Mouse (Mus musculus) kidney, embryonic 14.5 days (tissue): ENCODE measurements around the gene Slc39a5. TPM values are rescaled to one million over a fixed set of nuclear protein-coding genes. Genes with fewer than 3 reads are reported as not detected.
A peak's percentile ranks its signal among the peaks of the same experiment; 100 is the strongest.

Experiments used
- ATAC-seq: fragments of 200-750 bp; cut with Nextera tagmentation; 2 replicates; pipeline ENCODE4 v1.8.0; 2017; ENCODE audit warnings: moderate number of reproducible peaks, mild to moderate bottlenecking, moderate TSS enrichment, moderate library complexity; ENCODE audit not compliant: low FRiP score, low TSS enrichment
- H3K27ac ChIP-seq: fragments of 300-500 bp; sonication (generic); 2 replicates; pipeline ENCODE4 v1.5.1; 2014; ENCODE audit warnings: low read depth, mild to moderate bottlenecking, low read length, moderate library complexity, mixed read lengths
- H3K27me3 ChIP-seq: fragments of 300-500 bp; sonication (generic); 2 replicates; pipeline ENCODE4 v1.6.1; 2014; ENCODE audit warnings: mild to moderate bottlenecking, low read length; ENCODE audit not compliant: control insufficient read depth, insufficient read depth
- H3K36me3 ChIP-seq: fragments of 300-500 bp; sonication (generic); 2 replicates; pipeline ENCODE4 v1.6.1; 2014; ENCODE audit warnings: low read length, mixed read lengths; ENCODE audit not compliant: control insufficient read depth, insufficient read depth
- H3K4me1 ChIP-seq: fragments of 300-500 bp; sonication (generic); 2 replicates; pipeline ENCODE4 v1.6.1; 2014; ENCODE audit warnings: low read length, mixed read lengths; ENCODE audit not compliant: control insufficient read depth, insufficient read depth
- H3K4me2 ChIP-seq: fragments of 300-500 bp; sonication (generic); replicated peaks from 2 replicates; pipeline ENCODE4 v1.6.1; 2014; ENCODE audit warnings: low read depth, mild to moderate bottlenecking, low read length
- H3K4me3 ChIP-seq: fragments of 300-500 bp; sonication (generic); 2 replicates; pipeline ENCODE4 v1.5.1; 2014; ENCODE audit warnings: mild to moderate bottlenecking, low read length
- H3K9ac ChIP-seq: fragments of 300-500 bp; sonication (generic); 2 replicates; pipeline ENCODE4 v1.6.1; 2014; ENCODE audit warnings: low read depth, mild to moderate bottlenecking, low read length, moderate library complexity
- H3K9me3 ChIP-seq: fragments of 300-500 bp; sonication (generic); 2 replicates; pipeline ENCODE4 v1.6.1; 2016; ENCODE audit warnings: low read length; ENCODE audit not compliant: control insufficient read depth
- WGBS: fragments of 180-500 bp; shearing (Covaris S2); extraction: QIAGEN DNeasy Blood & Tissue Kit; methylation state at CpG from one replicate; pipeline ENCODE4 v1.1.7; 2014; 5-methylcytosine and 5-hydroxymethylcytosine counted together
- polyA plus RNA-seq: library from polyadenylated mRNA; unstranded; fragments of >200 nt; fragmentation: Nextera tagmentation; extraction: Ambion mirVana; gene quantifications from 2 replicates; pipeline ENCODE4 v1.2.1, GENCODE M21; 2014

The Slc39a5 gene
- polyA plus RNA-seq, 1 experiment from 2014 or later = 22.6 TPM

DNA sequence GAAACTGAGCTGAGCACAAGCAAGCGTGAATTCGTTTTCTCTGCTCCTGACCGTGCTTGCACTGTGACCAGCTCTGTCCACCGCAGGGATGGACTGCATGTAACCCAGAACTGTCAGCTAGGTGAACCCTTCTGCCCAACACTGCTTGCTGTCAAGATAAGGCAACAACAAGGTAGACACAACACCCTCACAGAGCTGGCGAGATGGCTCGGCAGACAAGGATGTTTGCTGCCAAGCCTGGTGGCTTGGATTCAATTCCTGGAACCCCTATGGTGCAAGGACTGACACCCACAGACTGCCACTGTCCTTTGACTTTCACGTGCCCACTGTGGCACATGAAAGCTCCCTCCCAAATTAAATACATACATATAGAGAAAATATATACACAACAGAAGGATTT lies 2.9 kb upstream of the Slc39a5 start:
- no peaks in the 10 kb centered on the region for H3K27me3 ChIP-seq
- no peak for ATAC-seq

GRCm38 (mm10) chr10:128401638-128402037 lies 609 bp upstream of the Slc39a5 start:
- Histone ChIP-seq H3K9ac (no peak overlapping the region), H3K27me3 (no peaks in the 10 kb centered on the region), H3K4me2 (no peak overlapping the region), H3K4me1 (no peaks in the 10 kb centered on the region), H3K4me3 (no peak overlapping the region), H3K36me3 (peaks cover 5% of the 10 kb centered on the region; the same call in 1 of the 2 replicates), H3K27ac (0 out of 2 replicates have a peak overlapping the region, but pooled peaks have one; percentile 7), H3K9me3 (no peaks in the 10 kb centered on the region)
- WGBS = 82% methylated on average over 9 of the region's 9 CpGs
- no peak for ATAC-seq

More for the DNA sequence above, 2.9 kb upstream of the Slc39a5 start:
- Histone ChIP-seq H3K4me2 (no peak overlapping the region), H3K36me3 (peaks cover 12% of the 10 kb centered on the region; the same call in 1 of the 2 replicates), H3K27ac (no peak overlapping the region), H3K4me1 (peaks cover 7% of the 10 kb centered on the region; the same call in 1 of the 2 replicates), H3K9me3 (no peaks in the 10 kb centered on the region), H3K4me3 (no peak overlapping the region), H3K9ac (no peak overlapping the region)
- WGBS = 87% methylated on average over 7 of the region's 7 CpGs

DNA sequence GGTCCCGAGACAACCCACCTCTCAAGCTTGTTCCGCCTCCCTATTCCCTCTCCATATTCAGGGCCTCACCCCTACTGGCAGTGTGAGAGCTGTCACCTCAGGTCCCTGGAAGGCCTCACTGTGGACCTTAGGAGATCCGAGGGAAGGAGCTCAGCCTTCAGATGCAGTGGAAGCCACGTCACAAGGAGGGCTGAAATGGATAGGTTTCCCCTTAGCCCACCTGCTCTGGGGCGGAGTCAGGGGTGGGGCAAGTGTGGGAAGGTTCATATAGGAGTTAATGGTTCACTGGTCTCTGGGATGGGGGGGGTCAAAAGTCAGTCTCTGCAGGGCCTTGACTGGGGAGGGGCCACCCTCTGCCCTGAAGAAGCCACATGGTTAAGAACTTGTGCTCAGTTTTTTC lies 691 bp downstream of the Slc39a5 start:
- 21% methylated on average over 5 of the region's 5 CpGs for WGBS
- peak overlapping the region; percentile 23; the same call in 1 of the 2 replicates for H3K4me2 ChIP-seq
- no peaks in the 10 kb centered on the region for H3K9me3 ChIP-seq
- no peaks in the 10 kb centered on the region for H3K4me1 ChIP-seq
- no peak overlapping the region for H3K27ac ChIP-seq
- H3K36me3 ChIP-seq = peaks cover 9% of the 10 kb centered on the region; the same call in 1 of the 2 replicates
- peak; percentile 53 for ATAC-seq
- H3K4me3 ChIP-seq = no peak overlapping the region
- no peaks in the 10 kb centered on the region for H3K27me3 ChIP-seq
- 0 out of 2 replicates have a peak overlapping the region, but pooled peaks have one; percentile 2 for H3K9ac ChIP-seq

GRCm38 (mm10) chr10:128397466-128397865 lies 3.6 kb downstream of the Slc39a5 start:
- H3K4me2 ChIP-seq = no peak overlapping the region
- 63% methylated on average over 7 of the region's 7 CpGs for WGBS
- peaks cover 34% of the 10 kb centered on the region for H3K36me3 ChIP-seq
- H3K9ac ChIP-seq = no peak overlapping the region
- no peaks in the 10 kb centered on the region for H3K9me3 ChIP-seq
- H3K4me1 ChIP-seq = no peaks in the 10 kb centered on the region
- H3K27me3 ChIP-seq = no peaks in the 10 kb centered on the region
- no peak for ATAC-seq
- H3K4me3 ChIP-seq = no peak overlapping the region
- no peak overlapping the region for H3K27ac ChIP-seq

- no peak overlapping the region for H3K4me2 ChIP-seq
- H3K4me1 ChIP-seq = no peaks in the 10 kb centered on the region
- H3K9ac ChIP-seq = no peak overlapping the region
- 74% methylated on average over 10 of the region's 10 CpGs for WGBS
- H3K36me3 ChIP-seq = peaks cover 41% of the 10 kb centered on the region
- H3K4me3 ChIP-seq = no peak overlapping the region
- H3K27ac ChIP-seq = no peak overlapping the region
- no peak for ATAC-seq
- H3K27me3 ChIP-seq = no peaks in the 10 kb centered on the region
- H3K9me3 ChIP-seq = no peaks in the 10 kb centered on the region
Observed at GRCm38 (mm10) chr10:128396716-128397264, 4.2 kb downstream of the Slc39a5 start.

DNA sequence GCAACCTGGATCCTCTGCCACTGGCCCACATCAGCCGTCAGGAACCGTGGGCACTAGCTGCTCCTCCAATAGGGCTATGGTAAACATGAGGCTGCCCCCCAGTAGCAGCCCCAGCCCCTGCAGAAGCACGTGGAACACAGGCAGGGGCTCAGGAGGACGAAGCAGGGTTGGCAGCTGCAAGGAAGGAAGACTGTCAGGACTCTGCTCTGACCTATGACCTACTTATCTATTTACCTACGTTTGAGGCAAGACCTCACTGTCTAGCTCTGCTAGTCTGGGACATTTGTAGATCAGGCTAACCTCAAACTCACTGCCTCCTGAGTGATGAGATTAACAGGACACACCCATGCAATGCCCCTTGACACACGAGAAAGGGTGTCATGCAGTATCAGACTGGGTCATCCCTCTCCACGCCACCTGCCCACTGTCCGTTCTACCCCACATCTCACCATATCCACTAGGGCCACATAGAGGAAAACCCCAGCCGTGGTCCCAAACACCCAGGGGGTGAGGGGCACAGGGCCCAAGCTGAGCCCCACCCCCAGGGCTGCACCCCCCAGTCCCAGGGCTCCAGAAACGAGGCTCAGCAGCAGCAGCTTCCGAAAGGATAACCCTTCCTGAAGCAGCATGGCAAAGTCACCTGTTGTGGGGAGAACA lies 4.9 kb downstream of the Slc39a5 start:
- peaks cover 48% of the 10 kb centered on the region for H3K36me3 ChIP-seq
- H3K4me1 ChIP-seq = no peaks in the 10 kb centered on the region
- no peak overlapping the region for H3K4me2 ChIP-seq
- WGBS = 67% methylated on average over 11 of the region's 11 CpGs
- no peak for ATAC-seq
- no peak overlapping the region for H3K27ac ChIP-seq
- H3K9ac ChIP-seq = no peak overlapping the region
- no peaks in the 10 kb centered on the region for H3K27me3 ChIP-seq
- no peak overlapping the region for H3K4me3 ChIP-seq
- H3K9me3 ChIP-seq = no peaks in the 10 kb centered on the region

DNA sequence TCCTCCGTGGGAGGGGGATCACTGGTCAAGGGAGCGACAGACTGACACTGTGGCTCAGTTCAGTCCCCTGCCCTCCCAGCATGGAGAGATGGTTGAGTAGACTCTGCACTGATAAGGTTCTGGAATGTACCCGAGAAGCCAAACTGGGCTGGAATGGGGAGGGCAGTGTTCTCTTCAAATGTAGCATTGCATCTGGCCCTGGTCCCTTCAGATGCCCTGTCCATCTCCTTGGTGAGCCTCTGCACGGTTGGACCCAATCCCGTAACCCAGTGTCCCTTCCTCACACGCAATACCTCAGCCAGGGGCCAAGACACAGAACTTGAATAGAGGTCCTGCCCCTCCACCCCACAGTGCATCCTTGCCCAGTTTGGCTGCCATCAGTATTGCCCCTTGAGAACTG lies 9.2 kb downstream of the Slc39a5 start:
- Histone ChIP-seq H3K9ac (no peak overlapping the region), H3K36me3 (peaks cover 90% of the 10 kb centered on the region), H3K4me1 (no peaks in the 10 kb centered on the region), H3K9me3 (no peaks in the 10 kb centered on the region), H3K27ac (no peak overlapping the region), H3K4me2 (no peak overlapping the region), H3K27me3 (no peaks in the 10 kb centered on the region), H3K4me3 (no peak overlapping the region)
- 77% methylated on average over 6 of the region's 6 CpGs for WGBS
- no peak for ATAC-seq

DNA sequence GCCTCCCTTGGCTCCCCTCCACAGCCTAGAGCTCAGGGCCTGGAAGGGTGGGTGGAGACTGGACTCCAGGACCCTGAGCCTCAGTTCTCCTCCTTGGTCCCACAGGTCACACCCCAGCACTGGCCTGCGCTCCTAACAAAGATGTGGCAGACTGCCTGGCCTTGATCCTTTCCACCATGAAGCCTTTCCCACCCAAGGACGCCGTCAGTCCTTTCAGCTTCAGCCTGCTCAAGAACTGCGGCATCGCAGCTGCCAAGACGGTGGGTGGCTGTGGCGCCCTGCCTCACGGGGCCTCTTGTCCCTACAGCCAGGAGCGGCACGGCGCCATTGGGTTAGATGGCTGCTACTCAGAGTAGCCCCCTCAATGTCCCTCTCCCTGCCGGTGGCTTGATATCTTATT lies 10.7 kb downstream of the Slc39a5 start:
- no peak overlapping the region for H3K4me2 ChIP-seq
- H3K27me3 ChIP-seq = no peaks in the 10 kb centered on the region
- no peak for ATAC-seq
- no peaks in the 10 kb centered on the region for H3K4me1 ChIP-seq
- H3K9me3 ChIP-seq = no peaks in the 10 kb centered on the region
- H3K9ac ChIP-seq = no peak overlapping the region
- H3K36me3 ChIP-seq = peaks cover 97% of the 10 kb centered on the region
- WGBS = 93% methylated on average over 12 of the region's 12 CpGs
- no peak overlapping the region for H3K27ac ChIP-seq
- no peak overlapping the region for H3K4me3 ChIP-seq

DNA sequence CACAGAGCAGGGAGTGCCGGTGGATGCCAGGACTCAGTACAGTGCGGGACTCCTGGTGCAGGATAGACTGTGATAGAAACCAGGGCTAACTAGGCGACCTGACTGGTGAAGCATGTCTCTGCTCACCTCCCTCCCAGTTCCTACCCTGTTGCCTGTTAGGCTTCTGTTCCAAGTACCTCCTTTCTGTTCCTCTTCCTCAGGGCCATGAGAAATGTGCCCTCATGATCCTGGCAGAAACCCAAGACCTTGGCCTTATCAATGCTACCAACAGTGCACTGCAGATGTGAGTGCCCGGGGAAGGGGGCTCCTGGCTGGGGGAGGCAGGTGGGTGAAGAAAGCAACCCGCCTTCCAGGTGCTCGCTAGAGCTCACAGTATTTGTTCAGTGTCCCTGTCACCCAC lies 11.5 kb downstream of the Slc39a5 start:
- Histone ChIP-seq H3K4me3 (no peak overlapping the region), H3K9me3 (no peaks in the 10 kb centered on the region), H3K4me1 (no peaks in the 10 kb centered on the region), H3K27me3 (no peaks in the 10 kb centered on the region), H3K4me2 (no peak overlapping the region), H3K27ac (no peak overlapping the region), H3K9ac (no peak overlapping the region), H3K36me3 (peaks cover 99% of the 10 kb centered on the region)
- whole genome bisulfite sequencing = 90% methylated on average over 6 of the region's 6 CpGs
- ATAC-seq = no peak
